Mouse (Mus musculus) CH12F3 (cell line): Measurements from ENCODE around the gene Cacna2d4.
"Not testable (repeated sequence)": the region's sequence is repeated elsewhere in the genome, so short reads cannot be mapped to it uniquely, and the experiment has no call there.

Experiments used
- in situ Hi-C: fragments of 300-500 bp; cut with MboI; formaldehyde crosslinking; loops from 2 replicates; pipeline ENCODE4 v1.14.3; 2020; ENCODE audit warnings: low sequenced_read_pairs

Cacna2d4 gene

DNA sequence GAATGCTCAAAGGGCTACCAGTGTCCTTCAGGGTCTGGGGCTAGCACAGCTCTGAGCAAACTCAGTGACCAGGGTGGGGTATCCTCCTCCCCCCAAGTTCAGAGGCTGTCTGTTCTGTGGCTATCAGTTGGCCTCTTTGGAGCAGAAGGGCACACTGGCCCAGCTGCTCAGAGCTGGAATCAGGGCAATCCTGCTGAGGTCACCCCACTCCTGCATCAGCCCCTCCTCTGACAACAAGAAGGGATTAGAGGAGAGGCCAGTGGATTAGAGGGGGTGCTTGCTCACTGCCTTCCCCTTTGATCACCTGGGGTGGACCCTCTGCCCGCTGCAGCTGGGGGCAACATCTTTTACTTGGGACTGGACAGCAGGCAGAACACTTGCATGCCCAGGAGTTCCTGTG, at the start of gene Cacna2d4:
TSS of gene Cacna2d4 (plus strand) at position 286 of the 400 bp plus-strand sequence.
- in situ Hi-C loops = no loop called here

- in situ Hi-C loops = no loop called here
Observed at GRCm38 (mm10) chr6:119186658-119187057, 49.7 kb upstream of the Cacna2d4 start.

- in situ Hi-C loops = no loop called here
Observed at GRCm38 (mm10) chr6:119187631-119188030, 48.7 kb upstream of the Cacna2d4 start.

GRCm38 (mm10) chr6:119191478-119191877, 44.8 kb upstream of the Cacna2d4 start:
- in situ Hi-C loops = no loop called here

GRCm38 (mm10) chr6:119193571-119194154, 42.7 kb upstream of the Cacna2d4 start:
- in situ Hi-C loops = no loop called here

DNA sequence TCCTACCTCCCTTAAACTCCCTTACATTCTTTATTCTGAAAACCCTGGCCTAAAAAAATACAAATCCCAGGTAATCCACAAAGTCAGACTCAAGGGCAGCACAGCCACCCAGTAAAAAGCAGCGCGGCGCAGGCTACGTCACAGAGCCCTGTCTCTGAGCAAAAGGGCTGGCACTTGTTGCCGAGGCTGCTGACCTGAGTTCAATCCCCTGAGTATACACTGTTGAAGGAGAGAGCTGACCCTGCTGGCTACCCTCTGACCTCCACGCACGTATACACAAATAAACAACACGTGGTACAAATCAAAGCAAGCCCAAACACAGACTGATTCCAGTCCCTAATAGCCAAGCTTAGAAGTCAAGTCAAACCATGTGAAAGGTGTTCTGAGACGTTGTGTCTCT, 42.2 kb upstream of the Cacna2d4 start:
- in situ Hi-C loops = no loop called here

DNA sequence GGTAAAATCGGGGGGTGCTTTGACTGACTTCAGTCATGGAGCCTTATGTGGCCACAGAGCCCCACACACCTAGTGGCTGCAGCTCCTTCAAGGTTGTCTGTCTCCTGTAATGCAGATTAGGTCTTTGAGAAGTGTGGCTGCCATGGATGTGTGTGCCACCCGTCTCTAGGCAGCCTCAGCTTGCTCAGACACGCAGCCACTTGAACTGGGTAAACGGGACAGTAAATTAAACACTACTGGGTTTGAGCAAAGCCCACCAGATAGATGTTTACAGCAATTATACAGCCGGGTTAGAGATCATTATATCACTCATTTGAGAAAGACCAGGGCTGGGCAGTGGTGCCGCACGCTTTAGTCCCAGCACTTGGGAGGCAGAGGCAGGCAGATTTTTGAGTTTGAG, 41.7 kb upstream of the Cacna2d4 start:
- in situ Hi-C loops = no loop called here

GRCm38 (mm10) chr6:119196382-119197305, 39.7 kb upstream of the Cacna2d4 start, which contains the start of gene Cacna1c:
Cacna1c (minus strand) TSS chr6:119196418.
- in situ Hi-C loops = no loop called here

GRCm38 (mm10) chr6:119198534-119199273, 37.6 kb upstream of the Cacna2d4 start:
- in situ Hi-C loops = no loop called here

- in situ Hi-C loops = no loop called here
Observed at GRCm38 (mm10) chr6:119199274-119199879, 36.9 kb upstream of the Cacna2d4 start.

DNA sequence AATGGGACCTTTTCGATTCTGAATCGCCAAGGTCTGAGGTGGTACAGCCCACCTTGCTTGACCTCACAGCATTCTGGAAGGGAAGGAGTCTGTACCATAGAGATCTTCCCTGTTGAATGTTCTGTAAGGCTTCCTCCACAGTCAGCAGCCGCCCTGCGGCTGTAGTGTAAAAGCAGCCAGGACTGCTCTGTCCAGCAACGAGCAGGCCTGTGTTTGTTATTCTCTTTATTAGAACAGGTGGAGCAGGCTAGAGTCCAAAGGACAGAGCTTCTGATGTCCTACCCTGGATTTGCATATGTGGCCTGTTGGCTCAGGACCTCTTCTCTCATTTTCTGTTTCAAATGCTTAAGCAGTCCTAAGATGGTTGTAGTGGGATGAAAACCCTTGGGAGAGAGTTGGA, 36.0 kb upstream of the Cacna2d4 start:
- in situ Hi-C loops = no loop called here

DNA sequence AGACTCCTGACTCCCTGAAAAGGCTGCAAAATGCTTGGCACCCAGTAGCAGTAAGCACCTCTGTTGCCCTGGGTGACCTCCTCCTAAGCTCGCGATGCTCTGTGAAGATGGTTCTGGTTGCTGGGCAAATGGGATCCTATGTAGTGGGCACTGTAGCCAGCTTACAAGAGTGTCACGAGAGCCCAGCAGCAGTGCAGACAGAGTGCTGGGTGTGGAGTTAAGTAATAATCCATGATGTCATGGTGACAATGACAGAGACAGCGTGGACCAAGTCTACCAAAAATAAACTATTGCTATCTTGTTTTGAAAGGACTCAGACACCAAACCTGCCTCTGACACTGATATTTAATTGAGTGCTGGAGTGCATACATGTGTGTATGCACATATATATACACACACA, 34.8 kb upstream of the Cacna2d4 start:
- in situ Hi-C loops = no loop called here

GRCm38 (mm10) chr6:119204286-119204685, 32.0 kb upstream of the Cacna2d4 start:
- in situ Hi-C loops = no loop called here

GRCm38 (mm10) chr6:119204915-119205314, 31.4 kb upstream of the Cacna2d4 start:
- in situ Hi-C loops = no loop called here

DNA sequence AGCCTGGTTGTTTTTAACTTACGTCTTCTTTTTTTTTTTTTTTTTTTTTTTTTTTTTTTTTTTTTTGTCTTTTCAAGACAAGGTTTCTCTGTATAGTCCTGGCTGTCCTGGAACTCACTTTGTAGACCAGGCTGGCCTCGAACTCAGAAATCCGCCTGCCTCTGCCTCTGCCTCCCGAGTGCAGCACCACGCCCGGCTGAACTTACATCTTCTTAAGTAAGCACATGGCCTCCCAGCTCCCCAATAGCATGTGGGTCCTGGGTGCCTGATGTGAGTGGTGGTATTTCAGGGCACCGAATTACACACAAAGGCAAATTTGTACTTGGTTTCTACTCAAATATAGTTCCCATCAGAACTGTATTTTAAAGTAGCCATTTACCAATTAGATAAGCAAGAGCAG, 30.3 kb upstream of the Cacna2d4 start:
- in situ Hi-C loops = not testable (repeated sequence)

DNA sequence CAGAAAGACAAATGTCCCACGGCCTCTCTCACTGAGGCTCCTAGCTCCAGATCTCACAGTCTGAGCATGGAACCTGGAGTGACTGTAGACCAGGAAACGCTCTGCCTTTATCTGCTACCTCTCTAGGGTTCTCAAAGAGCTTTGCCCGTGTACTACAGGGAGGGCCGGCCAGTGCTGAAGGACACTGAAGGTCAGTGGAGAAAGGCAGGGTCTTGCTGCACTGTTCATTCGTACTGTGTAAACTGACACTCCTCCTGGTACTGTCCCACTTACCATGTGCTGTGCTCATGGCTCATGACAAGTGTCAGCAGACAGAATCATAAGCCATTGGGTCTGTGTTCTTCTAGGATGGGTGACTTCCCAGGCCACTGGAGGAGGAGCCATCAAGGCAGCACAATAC, 23.0 kb upstream of the Cacna2d4 start:
- in situ Hi-C loops = no loop called here

DNA sequence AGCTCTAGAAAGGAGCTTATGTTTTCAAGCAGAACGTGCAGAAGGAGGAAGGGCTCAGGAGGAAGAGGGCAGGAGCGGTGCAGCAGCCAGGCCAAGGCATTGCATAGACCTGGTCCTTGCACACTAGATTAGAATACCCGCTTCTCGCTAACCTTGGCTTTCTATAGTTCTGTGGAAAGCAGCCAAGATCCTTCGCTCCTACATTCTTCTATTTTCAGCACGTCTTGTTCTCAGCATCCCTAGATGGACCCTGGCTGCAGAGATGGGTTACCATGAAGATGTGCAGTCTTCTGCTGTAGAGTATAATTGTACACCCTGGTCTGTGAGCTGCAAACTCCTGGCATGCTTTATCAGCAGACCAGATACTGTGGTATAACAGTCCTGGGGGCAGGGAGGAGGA, 22.1 kb upstream of the Cacna2d4 start:
- in situ Hi-C loops = no loop called here

GRCm38 (mm10) chr6:119215040-119215613, 21.2 kb upstream of the Cacna2d4 start:
- in situ Hi-C loops = no loop called here

- in situ Hi-C loops = no loop called here
Observed at GRCm38 (mm10) chr6:119217661-119218060, 18.7 kb upstream of the Cacna2d4 start.

DNA sequence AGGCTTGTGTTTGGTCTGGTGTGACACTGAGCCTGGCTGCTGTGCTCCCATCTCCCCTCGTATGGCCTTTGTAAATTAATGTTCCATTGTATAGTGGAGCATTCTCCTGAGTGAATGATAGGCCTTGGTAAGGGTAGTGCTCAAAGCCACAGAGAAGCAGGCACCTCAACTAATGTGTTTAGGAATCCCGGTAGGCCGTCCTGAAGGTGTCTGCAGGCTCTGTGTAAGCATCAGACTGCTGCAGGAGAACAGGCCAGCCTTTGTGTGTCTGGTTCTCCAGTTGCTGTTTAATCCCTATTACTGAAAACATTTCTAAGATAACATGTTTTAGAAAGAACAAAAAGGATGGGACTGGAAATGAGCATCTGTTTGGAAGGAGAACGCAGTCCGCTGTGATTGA, 17.7 kb upstream of the Cacna2d4 start:
- in situ Hi-C loops = no loop called here
